Mouse (Mus musculus) adrenal gland, postnatal 25 days (tissue): ENCODE measurements around the gene Trmt2a. TPM values are rescaled to one million over a fixed set of nuclear protein-coding genes. Genes with fewer than 3 reads are reported as not detected.
A peak's percentile ranks its signal among the peaks of the same experiment; 100 is the strongest.
"Not testable (repeated sequence)": the region's sequence is repeated elsewhere in the genome, so short reads cannot be mapped to it uniquely, and the experiment has no call there.

Source experiments
- DNase-seq: peaks from one replicate; pipeline ENCODE4 v3.0.0; 2021; ENCODE audit warnings: mixed read lengths
- microRNA-seq, 2 experiments: library from miRNA; unstranded; fragments of <30 nt; microRNA quantifications; one replicate each; pipeline ENCODE4 v1.2.0; 2021
- total RNA-seq: library from RNA; stranded (reverse); gene quantifications from 2 replicates; pipeline ENCODE4 v1.2.3, GENCODE M21; 2021

Gene Trmt2a
- total RNA-seq, 1 experiment from 2014 or later, result 60.1 TPM

DNA sequence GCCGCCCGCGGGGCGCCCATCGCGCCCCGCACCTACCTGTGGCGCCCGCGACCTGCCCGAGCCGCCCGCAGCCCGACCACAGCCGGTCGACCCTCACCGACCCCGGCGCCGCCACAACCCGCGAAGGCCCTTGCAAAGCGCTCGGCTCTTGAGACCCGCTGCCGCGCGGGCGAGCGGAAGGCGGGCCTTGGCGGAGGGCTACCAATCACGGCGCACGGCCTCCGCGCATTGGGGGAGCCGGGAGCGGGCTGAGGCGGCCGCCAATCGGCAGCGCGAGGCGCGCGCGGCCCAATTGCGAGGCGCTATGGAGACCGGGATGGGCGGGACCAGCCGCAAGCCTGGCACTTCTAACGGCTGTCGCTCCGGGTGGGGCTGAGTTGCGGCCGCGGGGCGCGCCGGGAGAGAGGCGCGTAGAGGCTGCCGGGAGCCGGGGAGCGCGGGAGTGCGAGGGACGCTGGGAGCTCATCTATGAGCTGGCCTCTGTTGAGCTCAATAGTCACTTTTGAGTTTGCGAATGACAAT, 40.6 kb downstream of the Trmt2a start, which contains the start of gene Dgcr8:
Gene Dgcr8, minus strand, starts transcription at position 180 of the 522 bp plus-strand sequence.
- DNase-seq, result peak; percentile 99

DNA sequence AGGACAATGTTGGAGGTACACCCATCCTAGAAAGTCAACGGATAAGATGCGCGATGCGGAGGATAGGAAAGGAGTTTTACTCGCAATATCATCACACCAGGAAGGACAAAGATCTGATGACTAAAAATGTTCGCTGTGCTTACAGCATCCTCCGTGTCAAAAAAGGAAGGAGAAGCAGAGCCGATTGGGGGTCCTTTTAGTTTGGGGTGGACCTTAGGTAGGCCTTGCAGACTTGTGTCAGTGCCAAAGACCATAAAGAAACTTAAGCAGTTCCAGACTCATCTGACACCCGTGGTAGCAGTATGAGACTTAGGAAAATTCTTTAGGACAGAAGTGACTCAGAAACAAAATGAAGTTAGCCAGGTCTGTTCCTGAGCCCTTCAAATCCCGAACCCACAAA, 41.1 kb downstream of the Trmt2a start:
- not testable (repeated sequence) for DNase-seq

Small RNA genes lying within 50 kb of the gene (microRNA-seq; reads per million reads assigned to microRNA genes)
- gene Gm24572 (0.36 to 0.69 reads per million in 2 experiments), gene Mir1306 (71.7 to 150 reads per million in 2 experiments)

Other genes starting within 250 kb of the Trmt2a start
- 71.9 and 82.3 TPM in 2 replicates for gene Dgcr6, start 195.8 kb upstream of the Trmt2a start, total RNA-seq
- gene Prodh, start 158.5 kb upstream of the Trmt2a start, total RNA-seq, result 41.8 and 67.7 TPM in 2 replicates
- not detected in 2 replicates for gene Rtn4r, start 121.0 kb upstream of the Trmt2a start, total RNA-seq
- gene Ccdc188, start 30.8 kb upstream of the Trmt2a start, total RNA-seq, result not detected in 2 replicates
- 21.5 and 26.8 TPM in 2 replicates for gene Zdhhc8, start 13.5 kb upstream of the Trmt2a start, total RNA-seq
- gene Ranbp1, start 53 bp downstream of the Trmt2a start, total RNA-seq, result 139 and 168 TPM in 2 replicates
- not detected in 2 replicates for gene Gm49776, start 9.6 kb downstream of the Trmt2a start, total RNA-seq
- 37.2 and 39.0 TPM in 2 replicates for gene Dgcr8, start 40.6 kb downstream of the Trmt2a start, total RNA-seq
- 39.4 and 57.3 TPM in 2 replicates for gene Tango2, start 99.4 kb downstream of the Trmt2a start, total RNA-seq
- gene Arvcf, start 99.5 kb downstream of the Trmt2a start, total RNA-seq, result 30.3 and 48.1 TPM in 2 replicates
- gene Txnrd2, start 177.7 kb downstream of the Trmt2a start, total RNA-seq, result 73.7 and 79.7 TPM in 2 replicates
- 147 and 150 TPM in 2 replicates for gene Comt, start 178.2 kb downstream of the Trmt2a start, total RNA-seq